Mouse (Mus musculus) heart, embryonic 14.5 days (tissue): Measurements from ENCODE around the gene Aspn. TPM values are rescaled to one million over a fixed set of nuclear protein-coding genes. Genes with fewer than 3 reads are reported as not detected.
"Not testable (repeated sequence)": the region's sequence is repeated elsewhere in the genome, so short reads cannot be mapped to it uniquely, and the experiment has no call there.

ENCODE experiments used
- ATAC-seq: fragments of 200-750 bp; cut with Nextera tagmentation; 2 replicates; pipeline ENCODE4 v1.8.0; 2017; ENCODE audit warnings: low read depth, moderate TSS enrichment; ENCODE audit not compliant: insufficient number of reproducible peaks, insufficient read depth, low FRiP score
- H3K27ac ChIP-seq, 2 experiments: fragments of 200-500 bp in 1 of 2; fragments of 300-500 bp in 1 of 2; sonication (generic) in 1 of 2; replicated peaks in 1 of 2; 2 replicates each; pipeline ENCODE4 v1.5.1; 2012 to 2014; ENCODE audit warnings: low read depth in 2 of 2, low read length in 2 of 2, control low read depth in 1 of 2, mild to moderate bottlenecking in 1 of 2, mixed read lengths in 1 of 2; ENCODE audit not compliant: control insufficient read depth in 1 of 2, insufficient read depth in 1 of 2
- H3K27me3 ChIP-seq: fragments of 300-500 bp; sonication (generic); 2 replicates; pipeline ENCODE4 v1.6.1; 2014; ENCODE audit warnings: mild to moderate bottlenecking, low read length, control low read depth; ENCODE audit not compliant: control insufficient read depth, insufficient read depth
- H3K36me3 ChIP-seq: fragments of 300-500 bp; sonication (generic); 2 replicates; pipeline ENCODE4 v1.6.1; 2014; ENCODE audit warnings: mild to moderate bottlenecking, control low read depth, low read length, mixed read lengths; ENCODE audit not compliant: control insufficient read depth, insufficient read depth
- H3K4me1 ChIP-seq, 2 experiments: fragments of 200-500 bp in 1 of 2; fragments of 300-500 bp in 1 of 2; sonication (generic) in 1 of 2; 2 replicates each; pipeline ENCODE4 v1.6.1; 2012 to 2014; ENCODE audit warnings: low read length in 2 of 2, control low read depth in 1 of 2, mixed read lengths in 1 of 2; ENCODE audit not compliant: control insufficient read depth in 2 of 2, insufficient read depth in 2 of 2
- H3K4me2 ChIP-seq: fragments of 300-500 bp; sonication (generic); 2 replicates; pipeline ENCODE4 v1.6.1; 2014; ENCODE audit warnings: mild to moderate bottlenecking, low read length
- H3K4me3 ChIP-seq, 2 experiments: fragments of 200-500 bp in 1 of 2; fragments of 300-500 bp in 1 of 2; sonication (generic) in 1 of 2; 2 replicates each; pipeline ENCODE4 v1.5.1; 2012 to 2014; ENCODE audit warnings: low read length in 2 of 2, mild to moderate bottlenecking in 2 of 2, control low read depth in 1 of 2, low read depth in 1 of 2, moderate library complexity in 1 of 2; ENCODE audit not compliant: control insufficient read depth in 1 of 2, insufficient read depth in 1 of 2
- H3K9ac ChIP-seq: fragments of 300-500 bp; sonication (generic); 2 replicates; pipeline ENCODE4 v1.6.1; 2014; ENCODE audit warnings: mild to moderate bottlenecking, low read length
- H3K9me3 ChIP-seq: fragments of 300-500 bp; sonication (generic); 2 replicates; pipeline ENCODE4 v1.6.1; 2016; ENCODE audit warnings: low read length, control low read depth; ENCODE audit not compliant: control insufficient read depth
- WGBS: fragments of 180-500 bp; shearing (Covaris S2); extraction: QIAGEN DNeasy Blood & Tissue Kit; methylation state at CpG from one replicate; pipeline ENCODE4 v1.1.7; 2014; 5-methylcytosine and 5-hydroxymethylcytosine counted together
- polyA plus RNA-seq: library from polyadenylated mRNA; unstranded; fragments of >200 nt; fragmentation: Nextera tagmentation; extraction: Ambion mirVana; gene quantifications from 2 replicates; pipeline ENCODE4 v1.2.1, GENCODE M21; 2014

The Aspn gene
- polyA plus RNA-seq, 1 experiment from 2014 or later: 17.9 TPM

DNA sequence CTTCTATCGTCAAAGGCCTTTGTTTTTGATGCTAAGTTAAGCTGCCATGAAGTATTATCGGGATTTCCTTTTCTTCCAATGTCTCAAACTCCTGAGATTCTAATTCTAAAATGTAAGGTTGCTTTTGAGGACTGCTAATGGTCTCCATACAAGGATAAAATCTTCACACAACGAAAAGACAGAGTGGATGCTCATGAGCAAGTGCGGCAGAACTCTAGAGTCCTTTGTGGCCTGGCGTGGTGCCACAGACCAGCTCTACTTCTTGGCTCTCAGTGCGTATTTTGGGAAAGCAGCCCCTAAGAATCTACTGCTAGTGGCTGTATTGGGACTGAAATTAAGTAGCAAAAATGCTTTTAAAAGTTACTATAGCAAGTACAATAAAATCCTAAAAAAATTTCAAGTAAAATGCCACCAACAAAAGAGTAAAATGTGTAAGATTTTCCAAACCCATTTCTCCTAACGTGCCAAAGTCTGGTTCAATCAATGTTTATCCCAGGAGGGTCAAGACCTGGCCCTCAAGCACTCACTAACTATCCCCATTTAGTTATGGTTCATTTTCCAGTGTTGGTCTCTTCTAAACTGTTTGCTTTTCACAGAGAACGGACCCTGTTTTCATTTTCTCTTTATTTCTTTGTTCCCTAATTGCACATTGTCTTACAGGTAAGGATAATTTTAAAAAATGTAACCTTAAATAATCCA is 40.2 kb downstream of the Aspn start:
- no peaks in the 10 kb centered on the region for H3K36me3 ChIP-seq
- 75% methylated on average over 8 of the region's 8 CpGs for WGBS
- H3K9me3 ChIP-seq: no peaks in the 10 kb centered on the region
- no peak for ATAC-seq
- H3K27ac ChIP-seq: 0 out of 4 replicates have a peak overlapping the region, but pooled peaks of 1 of the 2 experiments have one; percentile 33
- peaks cover 0 to 3% of the 10 kb centered on the region in 2 experiments; a peak in 1 of 4 replicates for H3K4me1 ChIP-seq
- H3K9ac ChIP-seq: no peak overlapping the region
- no peak overlapping the region for H3K4me2 ChIP-seq
- H3K27me3 ChIP-seq: no peaks in the 10 kb centered on the region
- H3K4me3 ChIP-seq: no peak overlapping the region

DNA sequence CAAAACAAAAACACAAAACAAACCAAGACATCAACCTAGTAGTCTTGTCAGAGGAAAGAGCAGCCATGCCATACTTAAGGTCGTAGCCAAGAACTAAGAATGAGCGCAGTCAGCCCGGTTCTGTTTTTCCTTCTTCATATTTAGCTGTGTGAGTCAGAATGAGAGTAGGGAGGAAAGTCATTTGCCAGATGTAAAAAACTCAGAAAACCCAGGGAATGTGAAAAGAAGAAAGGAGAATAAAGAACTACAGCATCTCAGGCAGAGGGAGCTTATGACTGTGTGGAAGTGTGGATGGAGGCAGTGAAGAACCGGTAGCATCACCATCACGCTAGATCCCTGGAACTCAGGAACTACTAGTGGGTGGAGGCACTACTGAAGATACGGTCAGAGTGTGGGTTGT is 41.8 kb downstream of the Aspn start:
- H3K9ac ChIP-seq: no peak overlapping the region
- no peak overlapping the region for H3K4me3 ChIP-seq
- H3K27ac ChIP-seq: 0 out of 4 replicates have a peak overlapping the region, but pooled peaks of 1 of the 2 experiments have one; percentile 4
- no peak overlapping the region for H3K4me2 ChIP-seq
- no peaks in the 10 kb centered on the region for H3K27me3 ChIP-seq
- no peaks in the 10 kb centered on the region for H3K9me3 ChIP-seq
- 0 out of 4 replicates have a peak, but pooled peaks cover 0 to 3% of the 10 kb centered on the region in 2 experiments for H3K4me1 ChIP-seq
- H3K36me3 ChIP-seq: no peaks in the 10 kb centered on the region
- 93% methylated on average over 6 of the region's 6 CpGs for WGBS
- no peak for ATAC-seq

DNA sequence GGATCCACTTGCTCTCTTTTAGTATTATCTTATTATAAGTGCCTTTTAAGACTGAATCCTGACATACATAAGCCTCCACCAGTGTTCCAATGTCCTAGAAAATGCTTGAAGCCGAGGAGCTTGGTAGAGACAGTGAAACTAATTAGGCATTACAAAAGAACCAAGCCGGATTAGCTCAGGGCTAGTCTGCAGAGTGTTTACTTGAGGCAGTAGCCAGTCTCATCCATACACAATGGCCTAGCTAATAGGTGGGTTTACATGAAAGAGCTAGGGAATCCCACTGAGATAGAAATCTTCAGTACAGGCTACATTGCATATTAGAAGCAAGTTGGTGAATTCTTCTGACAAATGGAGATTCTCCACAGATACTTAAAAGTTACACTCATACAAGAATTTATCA is 58.3 kb downstream of the Aspn start:
- H3K36me3 ChIP-seq, H3K4me3 ChIP-seq, ATAC-seq, H3K27ac ChIP-seq, H3K4me2 ChIP-seq, H3K9ac ChIP-seq, H3K4me1 ChIP-seq, H3K9me3 ChIP-seq, H3K27me3 ChIP-seq: not testable (repeated sequence)
- WGBS: 88% methylated on average over 2 of the region's 2 CpGs

DNA sequence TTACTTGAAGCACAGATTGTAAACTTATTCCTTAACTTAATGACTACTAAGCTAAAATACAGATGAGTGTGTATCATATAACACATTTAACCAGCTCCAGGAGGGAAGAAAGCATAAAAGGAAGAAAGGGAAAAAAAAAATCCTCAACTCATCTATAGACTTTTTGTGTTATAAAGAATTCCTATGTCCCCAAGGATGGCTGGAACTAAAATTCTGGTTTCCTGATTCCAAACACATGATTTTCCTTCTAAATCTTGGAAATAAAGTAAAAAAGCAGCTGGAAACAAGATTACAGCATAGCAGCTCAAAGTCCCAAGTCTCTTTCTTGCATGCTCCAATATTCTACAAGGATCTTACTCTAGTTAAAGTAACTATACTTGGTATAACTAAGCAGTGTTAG is 59.4 kb downstream of the Aspn start:
- H3K4me2 ChIP-seq: no peak overlapping the region
- no peak overlapping the region for H3K9ac ChIP-seq
- no peak overlapping the region for H3K27ac ChIP-seq
- H3K9me3 ChIP-seq: no peaks in the 10 kb centered on the region
- no peaks in the 10 kb centered on the region for H3K36me3 ChIP-seq
- ATAC-seq: no peak
- H3K4me1 ChIP-seq: no peaks in the 10 kb centered on the region
- H3K4me3 ChIP-seq: no peak overlapping the region
- H3K27me3 ChIP-seq: no peaks in the 10 kb centered on the region

DNA sequence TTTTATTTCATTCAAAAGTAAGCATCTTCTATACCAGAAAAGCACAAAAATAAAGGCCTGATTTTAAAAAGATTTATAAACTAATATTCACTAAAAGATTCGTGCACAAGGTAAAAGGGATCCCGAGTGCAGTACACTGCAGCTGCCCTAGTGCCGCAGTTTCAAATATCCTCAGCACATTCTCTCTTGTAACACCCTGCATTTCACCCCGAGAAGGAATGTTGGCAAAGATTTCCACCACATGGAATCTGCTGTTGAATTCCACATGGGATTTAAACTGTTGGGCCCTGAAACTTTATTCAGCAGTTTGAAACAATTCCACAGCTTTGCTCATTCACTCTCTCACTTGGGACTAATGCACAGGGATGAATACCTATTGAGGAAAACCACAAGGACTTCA is 63.5 kb downstream of the Aspn start, which contains the start of gene Ogn:
Gene Ogn, plus strand, starts transcription at position 333 of the 400 bp plus-strand sequence.
- 0 out of 2 replicates have a peak within 1 kb of the TSS, but pooled peaks have one; percentile 2 for H3K9ac ChIP-seq
- 0 out of 4 replicates have a peak within 1 kb of the TSS, but pooled peaks of 1 of the 2 experiments have one; percentile 2 for H3K4me3 ChIP-seq
- H3K9me3 ChIP-seq: no peaks in the 10 kb centered on the region
- no peaks in the 10 kb centered on the region for H3K36me3 ChIP-seq
- ATAC-seq: no peak
- H3K27ac ChIP-seq: peak within 1 kb of the TSS; percentile 25 to 56; a peak in 3 of 4 replicates
- peak within 1 kb of the TSS; percentile 44 for H3K4me2 ChIP-seq
- no peaks in the 10 kb centered on the region for H3K27me3 ChIP-seq
- 27% methylated on average over 4 of the region's 4 CpGs for WGBS
- peaks cover 0 to 4% of the 10 kb centered on the region in 2 experiments; a peak in 2 of 4 replicates for H3K4me1 ChIP-seq

DNA sequence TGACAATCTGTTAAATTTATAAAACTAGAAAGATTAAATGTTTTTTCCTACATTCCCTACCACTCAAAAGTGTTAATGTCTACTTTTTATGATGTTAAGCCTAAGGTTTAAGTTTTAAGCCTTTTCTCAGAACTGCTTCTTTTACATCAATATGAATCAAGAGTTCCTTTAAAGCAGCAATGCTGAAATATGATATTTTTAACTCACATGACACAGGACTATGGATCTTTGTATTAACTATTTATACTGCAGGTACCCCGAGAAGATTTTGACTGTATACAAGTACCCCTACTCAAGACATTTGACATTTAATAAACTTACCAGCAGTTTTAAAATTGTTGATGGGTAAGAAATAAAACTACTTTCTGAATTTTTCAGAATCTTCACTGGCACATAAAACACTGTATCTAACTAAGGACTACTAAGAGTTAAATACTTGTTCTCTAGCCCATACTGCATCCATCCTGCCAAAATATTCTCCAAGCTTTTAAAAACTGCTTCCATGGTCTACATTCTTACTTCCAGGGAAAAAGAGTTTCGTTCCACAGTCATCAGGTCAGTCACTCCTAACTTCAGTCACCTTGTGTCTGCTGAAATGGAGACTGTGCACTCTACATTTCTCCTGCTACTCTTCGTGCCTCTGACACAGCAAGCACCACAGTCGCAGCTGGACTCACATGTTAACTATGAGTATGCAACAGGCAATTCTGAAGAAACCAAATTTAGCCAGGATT is 64.5 kb downstream of the Aspn start:
- Histone ChIP-seq H3K4me3 (peak overlapping the region in 1 of 2 experiments; percentile 2; a peak in 1 of 4 replicates), H3K27me3 (no peaks in the 10 kb centered on the region), H3K9ac (0 out of 2 replicates have a peak overlapping the region, but pooled peaks have one; percentile 2), H3K9me3 (no peaks in the 10 kb centered on the region), H3K27ac (peak overlapping the region in 1 of 2 experiments; percentile 25; a peak in 1 of 4 replicates), H3K4me1 (peaks cover 0 to 4% of the 10 kb centered on the region in 2 experiments; a peak in 2 of 4 replicates), H3K36me3 (no peaks in the 10 kb centered on the region), H3K4me2 (peak overlapping the region; percentile 44)
- ATAC-seq: no peak
- 47% methylated on average over 4 of the region's 4 CpGs for WGBS

GRCm38 (mm10) chr13:49617021-49617420 is 72.8 kb downstream of the Aspn start:
- H3K9ac ChIP-seq: no peak overlapping the region
- no peaks in the 10 kb centered on the region; the same call in 1 of the 2 replicates for H3K36me3 ChIP-seq
- no peak overlapping the region for H3K4me3 ChIP-seq
- no peak for ATAC-seq
- no peaks in the 10 kb centered on the region for H3K27me3 ChIP-seq
- WGBS: 80% methylated on average over 3 of the region's 3 CpGs
- H3K9me3 ChIP-seq: no peaks in the 10 kb centered on the region
- no peak overlapping the region for H3K27ac ChIP-seq
- 0 out of 4 replicates have a peak, but pooled peaks cover 0 to 2% of the 10 kb centered on the region in 2 experiments for H3K4me1 ChIP-seq
- H3K4me2 ChIP-seq: no peak overlapping the region
